Mouse (Mus musculus): Measurements from ENCODE around the gene Kctd20.

Gene Kctd20
- long read RNA-seq, experiment 1, full-length matches to known transcripts: 13 of 15 reads
- long read RNA-seq, experiment 1, partial matches to known transcripts: 2 of 15 reads
- long read RNA-seq, experiment 1, other reads (novel, unspliced or antisense): 0 of 15 reads
- long read RNA-seq, experiment 2, transcript Kctd20-203 (7 exons, 3,853 nt): major isoform, 13 of 18 reads
- long read RNA-seq, experiment 2, partial matches to known transcripts: 0 of 18 reads
- long read RNA-seq, experiment 2, other reads (novel, unspliced or antisense): 1 of 18 reads

DNA sequence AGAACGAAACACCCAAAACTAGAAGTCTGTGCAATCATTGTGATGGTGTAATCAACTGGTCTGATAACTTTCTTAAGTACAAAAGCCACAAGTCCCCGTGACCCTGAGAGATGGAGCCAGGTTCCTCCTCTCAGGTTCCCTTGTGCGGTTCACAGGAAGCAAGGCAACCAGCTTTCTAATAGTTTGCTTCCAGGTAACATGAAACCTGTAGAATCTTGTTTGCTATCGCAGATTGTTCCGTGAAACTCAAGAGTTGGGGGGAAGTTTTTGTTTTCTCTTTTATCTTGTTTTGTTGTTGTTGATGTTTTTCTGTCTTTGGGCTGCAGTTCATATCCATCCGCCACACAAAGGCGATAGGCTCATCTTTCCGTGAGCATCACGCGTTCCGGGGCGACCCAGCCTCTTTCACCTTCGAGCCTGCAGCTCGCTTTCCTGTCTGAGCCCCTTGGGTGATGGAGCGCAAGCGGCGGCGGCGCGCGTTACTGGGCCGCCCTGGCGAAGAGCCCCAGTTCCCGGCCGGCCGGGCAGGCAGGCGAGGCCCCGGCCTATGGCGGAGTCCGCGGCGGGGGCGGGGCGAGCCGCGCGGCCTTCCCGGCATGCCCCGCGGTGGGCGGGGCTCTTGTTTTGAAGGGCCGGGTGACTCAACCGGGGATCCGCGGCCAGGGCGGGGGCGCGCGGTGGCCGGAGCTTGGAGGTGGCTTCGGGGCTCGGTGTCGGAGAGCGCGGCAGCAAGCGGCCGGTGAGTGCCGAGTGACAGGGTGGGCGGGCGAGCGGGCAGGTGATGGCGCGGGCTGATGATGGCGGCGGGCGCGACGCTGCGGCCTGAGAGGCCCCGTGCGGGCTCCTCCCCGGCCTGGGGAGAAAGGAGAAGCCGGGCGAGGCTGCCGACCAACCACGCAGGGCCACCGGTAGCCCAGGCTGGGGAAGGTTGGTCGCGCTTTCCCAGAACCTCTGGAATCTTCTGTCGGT is at the start of gene Kctd20:
Gene Kctd20, plus strand, starts transcription at position 120 of the 969 bp plus-strand sequence.
- intact Hi-C loops (cut with DNase I): no loop called here

GRCm38 (mm10) chr17:28904546-28905376 is 47.0 kb upstream of the Kctd20 start:
- intact Hi-C loops (cut with DNase I): no loop called here

DNA sequence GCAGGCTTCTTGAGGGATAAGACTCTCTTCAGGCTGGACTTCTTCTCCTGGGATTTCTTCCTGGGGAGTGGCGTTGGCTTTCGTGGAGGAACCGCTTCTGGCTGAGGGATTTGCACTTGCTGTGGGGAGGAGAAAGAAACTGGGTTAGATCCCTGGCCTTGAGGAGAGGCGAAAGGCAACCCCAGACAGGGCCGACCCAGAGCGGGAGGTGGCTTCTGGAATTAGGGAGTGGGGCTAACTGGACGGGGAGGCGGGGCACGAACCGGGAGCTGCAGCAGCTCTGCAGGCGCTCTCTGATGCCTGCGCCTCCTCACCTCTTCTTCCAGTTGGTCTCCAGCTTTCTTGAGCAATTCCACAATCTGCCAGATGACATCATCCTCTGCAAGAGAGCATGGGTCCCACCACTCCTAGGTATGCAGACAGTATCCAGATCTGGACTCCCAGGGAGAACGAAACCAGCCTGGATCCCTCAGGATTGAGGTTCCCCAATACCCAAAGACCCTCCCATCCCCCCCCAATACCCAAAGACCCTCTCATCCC is 46.3 kb upstream of the Kctd20 start:
- intact Hi-C loops (cut with DNase I): no loop called here

DNA sequence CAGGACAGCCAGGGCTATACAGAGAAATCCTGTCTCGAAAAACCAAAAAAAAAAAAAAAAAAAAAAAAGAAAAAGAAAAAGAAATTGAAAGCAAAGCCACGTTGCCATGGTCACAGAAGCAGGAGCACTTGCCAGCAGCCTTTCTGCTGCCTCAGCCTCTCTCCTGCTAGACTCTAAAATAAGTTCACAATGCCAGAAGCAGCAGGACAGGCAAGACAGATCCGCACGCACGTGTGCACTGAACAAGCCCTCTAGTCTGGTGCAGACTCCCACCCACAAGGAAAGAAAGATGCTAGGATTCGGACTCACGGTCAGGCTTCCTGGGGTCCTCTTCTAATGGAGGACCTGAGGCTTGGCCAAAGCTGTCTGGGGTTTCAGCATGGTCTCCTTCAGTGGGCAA is 43.8 kb upstream of the Kctd20 start:
- intact Hi-C loops (cut with DNase I): loop anchor here (2.0 kb wide), 1 partner anchor 17 kb away; no protein-coding TSS in a partner anchor

- intact Hi-C loops (cut with DNase I): no loop called here
Measured at GRCm38 (mm10) chr17:28909252-28909941, 42.4 kb upstream of the Kctd20 start.

GRCm38 (mm10) chr17:28910139-28910538 is 41.6 kb upstream of the Kctd20 start:
- intact Hi-C loops (cut with DNase I): no loop called here

DNA sequence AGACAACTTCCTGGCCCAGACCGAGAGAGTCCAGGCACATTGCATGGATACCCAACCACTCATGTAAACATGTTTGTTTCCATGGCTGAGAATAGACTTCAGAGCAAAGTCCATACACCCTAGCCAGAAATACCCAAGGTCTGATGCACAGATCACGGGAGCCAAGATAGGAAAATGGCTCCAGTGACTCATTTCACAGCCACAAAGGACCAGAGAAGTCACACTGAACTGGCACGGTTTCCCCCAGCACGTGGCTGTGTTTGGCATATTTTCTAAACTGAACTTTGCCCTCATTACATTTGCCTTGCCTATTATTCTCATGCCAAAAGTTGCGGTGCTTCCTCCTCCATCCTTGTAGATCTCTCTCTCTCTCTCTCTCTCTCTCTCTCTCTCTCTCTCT is 38.5 kb upstream of the Kctd20 start:
- intact Hi-C loops (cut with DNase I): no loop called here

DNA sequence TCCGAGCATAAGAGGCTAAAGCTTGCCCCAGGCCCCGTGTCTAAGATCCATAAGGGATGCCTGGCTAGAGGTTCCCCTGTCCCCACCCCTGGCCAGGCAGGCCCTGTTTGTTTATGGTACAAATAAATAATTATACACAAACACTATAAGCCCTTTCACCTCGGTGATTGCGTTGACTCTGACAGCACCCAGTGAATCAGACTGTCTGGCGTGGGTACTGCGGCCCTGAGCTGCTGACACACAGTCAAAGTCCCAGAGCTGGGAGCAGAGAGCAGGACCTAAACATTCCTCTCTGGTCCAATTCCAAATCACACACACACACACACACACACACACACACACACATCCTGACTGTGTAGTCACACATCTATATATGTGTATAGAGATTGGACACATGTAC is 37.8 kb upstream of the Kctd20 start:
- intact Hi-C loops (cut with DNase I): no loop called here

GRCm38 (mm10) chr17:28915060-28915628 is 36.6 kb upstream of the Kctd20 start, which contains the start of gene 4930539E08Rik:
Gene 4930539E08Rik, minus strand, starts transcription at chr17:28915324.
- intact Hi-C loops (cut with DNase I): no loop called here

GRCm38 (mm10) chr17:28916520-28916919 is 35.2 kb upstream of the Kctd20 start:
- intact Hi-C loops (cut with DNase I): no loop called here

DNA sequence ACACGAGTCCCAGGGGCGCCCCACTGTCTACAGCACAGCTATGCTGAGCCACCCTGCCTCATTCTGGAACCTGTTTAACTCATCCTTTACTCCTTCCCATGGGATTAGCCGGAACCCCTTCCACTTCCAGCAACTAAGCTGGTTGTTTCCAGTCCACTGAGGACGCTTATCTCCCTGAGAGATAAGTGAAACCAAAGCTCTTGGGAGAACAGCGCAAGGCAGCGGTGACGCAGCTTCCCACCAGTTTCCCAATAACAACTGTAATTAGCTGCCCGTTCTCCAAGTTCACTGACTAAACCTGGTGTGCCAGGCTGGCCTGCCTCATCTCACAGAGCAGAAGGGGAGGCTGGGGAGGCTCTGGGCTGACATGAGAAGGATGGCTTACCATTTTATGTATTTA is 30.7 kb upstream of the Kctd20 start:
- intact Hi-C loops (cut with DNase I): loop anchor here (10.0 kb wide), 1 partner anchor 226 kb away; the partner anchor contains the start of genes Mapk14 and Slc26a8

DNA sequence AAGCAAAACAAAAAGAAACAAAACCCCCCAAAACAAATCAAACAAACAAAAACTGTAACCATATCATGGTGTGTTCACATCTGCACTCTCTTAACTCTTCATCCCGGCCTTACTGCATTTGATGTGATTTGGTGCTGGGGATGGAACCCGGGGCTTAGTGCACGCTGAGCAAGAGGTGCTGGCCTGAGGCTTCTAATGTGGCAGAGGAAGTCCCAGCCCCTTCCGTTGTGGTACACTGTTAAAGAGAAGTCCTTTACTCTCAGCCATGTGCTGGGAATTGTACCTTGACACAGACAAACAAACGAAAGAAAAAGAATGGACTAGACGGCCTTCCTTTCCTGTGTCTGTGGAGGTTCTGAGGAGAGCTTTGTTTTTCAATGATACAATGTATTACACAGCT is 29.7 kb upstream of the Kctd20 start:
- intact Hi-C loops (cut with DNase I): loop anchor here (10.0 kb wide), 1 partner anchor 227 kb away; the partner anchor contains the start of genes Mapk14 and Slc26a8

GRCm38 (mm10) chr17:28924957-28925595 is 26.7 kb upstream of the Kctd20 start:
- intact Hi-C loops (cut with DNase I): loop anchor here (2.0 to 10.0 kb wide), 4 partner anchors 18 to 230 kb away; partner anchors contain the start of genes Mapk14 and Slc26a8

DNA sequence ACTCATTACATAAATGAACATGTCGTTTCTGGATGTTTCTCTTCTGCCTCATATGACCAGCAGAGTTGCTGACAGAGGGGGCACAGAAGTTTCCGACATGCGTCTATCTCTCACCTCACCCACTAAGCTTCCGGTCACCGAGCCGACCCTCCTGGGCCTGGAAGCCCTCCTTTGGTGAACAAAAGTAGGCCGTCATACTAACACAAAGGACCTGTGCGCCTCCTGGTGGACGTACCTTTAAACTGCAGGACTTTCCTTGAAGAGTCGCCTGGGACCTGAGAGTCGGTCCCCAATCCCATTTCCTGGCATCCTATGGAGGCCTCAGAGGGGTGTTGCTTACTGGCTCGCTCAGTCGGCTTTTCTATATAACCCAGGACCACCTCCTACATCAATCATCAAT is 25.4 kb upstream of the Kctd20 start:
- intact Hi-C loops (cut with DNase I): loop anchor here (5.0 to 10.0 kb wide), 3 partner anchors 44 to 232 kb away; partner anchors contain the start of genes Mapk14 and Slc26a8

DNA sequence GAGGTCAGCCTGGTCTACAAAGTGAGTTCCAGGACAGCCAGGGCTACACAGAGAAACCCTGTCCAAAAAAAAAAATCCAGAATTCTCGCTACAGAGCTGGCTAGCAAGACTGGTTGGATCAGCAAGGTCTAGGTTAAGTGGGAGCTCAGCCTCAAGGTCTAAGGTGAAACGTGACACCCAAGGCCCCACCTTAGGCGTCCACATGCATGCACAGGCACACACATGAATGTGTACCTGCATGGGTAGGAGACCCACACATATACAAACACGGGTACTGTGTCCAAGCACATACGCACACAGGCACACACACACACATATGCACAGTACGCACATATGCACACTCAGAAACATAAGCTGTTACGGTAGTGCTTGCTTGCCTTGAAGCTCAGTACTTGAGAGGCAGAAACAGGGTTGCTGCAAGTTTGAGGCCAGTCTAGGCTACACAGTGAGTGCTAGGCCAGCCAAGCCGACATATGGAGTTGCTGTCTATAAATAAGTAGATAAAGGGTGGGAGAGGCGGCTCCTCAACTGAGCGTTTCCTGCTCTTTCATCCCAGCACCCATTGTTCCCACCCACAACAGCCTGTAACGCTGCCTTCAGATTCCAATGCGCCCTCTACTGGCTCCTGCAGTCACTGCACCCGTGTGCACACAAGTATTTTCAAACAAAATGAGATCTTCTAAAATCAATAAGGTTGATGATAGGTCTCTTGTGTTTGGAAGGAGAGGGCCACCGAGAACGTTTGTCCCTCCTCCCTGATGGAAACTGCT is 24.7 kb upstream of the Kctd20 start:
- intact Hi-C loops (cut with DNase I): loop anchor here (5.0 to 10.0 kb wide), 3 partner anchors 45 to 232 kb away; partner anchors contain the start of genes Mapk14 and Slc26a8

- intact Hi-C loops (cut with DNase I): loop anchor here (5.0 to 10.0 kb wide), 3 partner anchors 46 to 233 kb away; partner anchors contain the start of genes Mapk14 and Slc26a8
Measured at GRCm38 (mm10) chr17:28928004-28928403, 23.7 kb upstream of the Kctd20 start.

DNA sequence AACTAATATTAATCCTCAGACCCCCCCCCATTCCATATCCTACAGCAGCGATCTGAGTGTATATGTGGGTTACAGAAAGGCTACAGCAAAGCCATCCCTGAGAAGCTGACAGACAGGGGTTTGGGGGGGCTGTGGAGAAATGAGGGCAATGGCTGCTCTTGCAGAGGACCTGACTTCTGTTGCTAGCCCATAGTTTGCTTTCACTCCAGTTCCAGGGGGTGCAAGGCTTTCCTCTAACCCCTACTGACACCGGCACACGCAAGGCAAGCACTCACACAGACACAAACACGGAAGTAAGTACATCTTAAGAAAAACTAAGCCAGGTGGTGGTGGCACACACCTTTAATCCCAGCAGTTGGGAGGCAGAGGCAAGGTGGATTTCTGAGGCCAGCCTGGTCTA is 22.4 kb upstream of the Kctd20 start:
- intact Hi-C loops (cut with DNase I): loop anchor here (5.0 to 10.0 kb wide), 3 partner anchors 47 to 235 kb away; partner anchors contain the start of genes Mapk14 and Slc26a8
